Mouse (Mus musculus) testis, adult 2 months (tissue): ENCODE measurements around the gene P2ry6.

Experiments
- CTCF ChIP-seq: fragments of 200-500 bp; IDR thresholded peaks from 2 replicates; pipeline ENCODE4 v1.5.1; 2012; ENCODE audit warnings: low read depth, mild to moderate bottlenecking, inconsistent platforms, low read length, moderate library complexity; ENCODE audit not compliant: control insufficient read depth, insufficient read depth, insufficient replicate concordance
- POLR2A ChIP-seq: fragments of 200-500 bp; IDR thresholded peaks from 2 replicates; pipeline ENCODE4 v1.6.1; 2012; ENCODE audit warnings: low read depth, mild to moderate bottlenecking, inconsistent platforms, low read length, moderate library complexity; ENCODE audit not compliant: control insufficient read depth

DNA sequence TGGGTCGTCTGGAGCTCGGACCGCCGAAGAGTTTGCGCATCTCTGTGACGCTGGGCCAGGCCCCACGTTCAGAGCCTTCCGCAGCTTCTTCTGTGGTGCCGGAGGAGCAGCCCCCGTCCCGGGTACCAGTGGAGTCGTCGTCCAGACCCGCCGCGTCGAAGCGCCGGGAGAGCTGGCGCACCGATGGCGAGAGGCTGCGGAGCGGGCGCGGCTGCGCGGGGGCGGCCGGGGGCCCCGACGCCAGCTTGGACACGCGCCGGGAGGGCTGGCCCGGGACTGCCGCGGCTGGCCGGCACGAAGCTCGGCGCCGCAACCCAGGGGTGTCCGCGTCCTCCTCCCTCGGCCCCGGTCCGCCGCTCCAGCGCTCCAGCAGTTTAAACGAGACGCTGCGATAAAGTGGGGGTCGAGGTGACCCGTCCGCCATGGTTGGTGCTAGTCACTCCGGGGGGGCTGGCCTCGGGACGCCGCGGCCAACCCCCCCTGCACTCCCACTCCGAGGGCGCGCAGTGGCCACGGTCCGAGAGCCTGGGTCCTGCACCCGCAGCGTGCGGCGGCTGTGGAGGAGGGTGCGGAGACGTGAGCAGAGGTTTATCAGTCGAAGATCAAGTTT, 43.0 kb downstream of the P2ry6 start:
- no peak for TF ChIP-seq CTCF
- TF ChIP-seq POLR2A = no peak
